Mouse (Mus musculus): Measurements from ENCODE around the gene Slc35a3.

DNA sequence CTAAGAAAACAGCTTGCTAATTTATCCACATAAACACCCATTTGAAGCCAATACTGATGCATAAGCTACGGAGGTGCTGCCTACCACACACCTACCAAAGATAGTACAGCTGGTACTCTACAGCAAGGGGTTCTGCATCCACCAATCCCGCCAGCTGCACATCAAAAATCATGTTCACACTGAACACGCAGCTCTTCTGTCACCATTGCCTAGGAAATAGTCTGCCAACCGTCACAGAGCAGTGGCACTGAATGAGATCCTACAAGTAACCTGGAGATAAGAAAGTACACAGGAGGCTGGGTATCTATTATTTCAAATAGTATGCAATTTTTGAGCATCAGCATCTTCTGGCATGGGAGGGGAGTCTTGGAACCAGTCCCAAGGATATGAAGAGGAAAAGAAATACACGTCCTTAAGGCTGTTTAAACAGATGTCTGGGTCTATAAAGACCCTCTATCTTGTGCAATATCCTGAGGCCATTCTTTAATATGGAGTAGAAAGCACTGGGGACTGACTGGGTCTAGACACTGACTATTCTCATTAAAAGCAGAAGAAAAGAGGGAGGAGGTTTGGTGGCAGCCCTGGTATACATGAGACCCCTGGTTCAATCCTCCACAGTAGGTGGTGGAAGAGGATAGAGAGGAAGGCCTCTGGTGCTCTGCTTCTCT, 59.2 kb downstream of the Slc35a3 start:
- TF ChIP-seq POLR2A (IDR thresholded peaks at IDR 0.05; ENCODE audit: control insufficient read depth, low read depth, low read length) (no peak), CTCF (IDR thresholded peaks at IDR 0.05; ENCODE audit: control insufficient read depth, insufficient read depth, insufficient replicate concordance, low read depth, low read length) (no peak)

Data from testis, adult 2 months (tissue).